Mouse (Mus musculus): ENCODE results near the gene Hvcn1. TPM values are rescaled to one million over a fixed set of nuclear protein-coding genes. Genes with fewer than 3 reads are reported as not detected.
"Not testable (repeated sequence)": the region's sequence is repeated elsewhere in the genome, so short reads cannot be mapped to it uniquely, and the experiment has no call there.

The Hvcn1 gene
- polyA plus RNA-seq, 1 experiment from 2014 or later: 1.7 TPM

DNA sequence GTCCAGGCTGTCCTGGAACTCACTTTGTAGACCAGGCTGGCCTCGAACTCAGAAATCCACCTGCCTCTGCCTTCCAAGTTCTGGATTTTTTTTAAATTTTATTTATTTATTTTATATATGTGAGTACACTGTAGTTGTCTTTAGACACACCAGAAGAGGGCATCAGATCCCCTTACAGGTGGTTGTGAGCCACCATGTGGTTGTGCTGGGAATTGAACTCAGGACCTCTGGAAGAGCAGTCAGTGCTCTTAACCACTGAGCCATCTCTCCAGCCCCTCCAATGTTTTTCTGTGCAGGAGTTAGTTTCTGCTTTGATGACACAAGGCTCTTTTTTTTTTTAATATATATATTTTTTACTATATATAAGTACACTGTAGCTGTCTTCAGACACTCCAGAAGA is 6.2 kb downstream of the Hvcn1 start:
- not testable (repeated sequence) for H3K27me3 ChIP-seq (ENCODE audit: control insufficient read depth, insufficient read depth, low read depth, low read length); ATAC-seq; H3K4me1 ChIP-seq (ENCODE audit: control insufficient read depth, insufficient read depth, low read length); H3K9me3 ChIP-seq (replicated peaks; ENCODE audit: control insufficient read depth, low read length, poor library complexity, severe bottlenecking); H3K27ac ChIP-seq (ENCODE audit: low read length); H3K9ac ChIP-seq (ENCODE audit: low read depth, low read length); H3K36me3 ChIP-seq (ENCODE audit: control insufficient read depth, insufficient read depth, low read length); H3K4me3 ChIP-seq (ENCODE audit: low read depth, low read length); H3K4me2 ChIP-seq (ENCODE audit: low read length)
- WGBS: 100% methylated on average over 1 of the region's 1 CpGs

DNA sequence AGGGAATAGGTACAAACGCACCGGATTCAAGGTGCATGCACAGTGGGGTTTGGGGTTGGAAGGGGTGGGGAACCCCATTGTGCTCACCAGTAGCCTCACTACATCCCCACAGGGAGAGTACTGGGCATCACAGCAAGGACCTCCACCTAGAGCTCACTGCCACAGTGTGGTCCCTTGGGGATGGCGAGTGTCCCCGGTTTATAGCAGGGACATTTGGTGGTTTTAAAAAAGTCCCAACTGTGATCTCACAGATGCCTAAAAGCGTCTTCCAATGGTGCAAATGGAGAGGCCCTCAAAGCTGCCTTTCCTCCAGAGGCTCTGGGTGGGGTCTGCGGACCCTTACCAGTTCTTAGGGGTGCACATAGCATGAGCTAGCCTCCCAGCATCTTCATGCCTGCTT is 7.3 kb downstream of the Hvcn1 start:
- no peaks in the 10 kb centered on the region for H3K36me3 ChIP-seq (ENCODE audit: control insufficient read depth, insufficient read depth, low read length)
- no peaks in the 10 kb centered on the region for H3K9me3 ChIP-seq (replicated peaks; ENCODE audit: control insufficient read depth, low read length, poor library complexity, severe bottlenecking)
- H3K27ac ChIP-seq (ENCODE audit: low read length): no peak overlapping the region
- 93% methylated on average over 6 of the region's 6 CpGs for WGBS
- H3K4me2 ChIP-seq (ENCODE audit: low read length): no peak overlapping the region
- peaks cover 6% of the 10 kb centered on the region for H3K4me1 ChIP-seq (ENCODE audit: control insufficient read depth, insufficient read depth, low read length)
- H3K9ac ChIP-seq (ENCODE audit: low read depth, low read length): no peak overlapping the region
- H3K27me3 ChIP-seq (ENCODE audit: control insufficient read depth, insufficient read depth, low read depth, low read length): no peaks in the 10 kb centered on the region
- ATAC-seq: no peak
- H3K4me3 ChIP-seq (ENCODE audit: low read depth, low read length): no peak overlapping the region

DNA sequence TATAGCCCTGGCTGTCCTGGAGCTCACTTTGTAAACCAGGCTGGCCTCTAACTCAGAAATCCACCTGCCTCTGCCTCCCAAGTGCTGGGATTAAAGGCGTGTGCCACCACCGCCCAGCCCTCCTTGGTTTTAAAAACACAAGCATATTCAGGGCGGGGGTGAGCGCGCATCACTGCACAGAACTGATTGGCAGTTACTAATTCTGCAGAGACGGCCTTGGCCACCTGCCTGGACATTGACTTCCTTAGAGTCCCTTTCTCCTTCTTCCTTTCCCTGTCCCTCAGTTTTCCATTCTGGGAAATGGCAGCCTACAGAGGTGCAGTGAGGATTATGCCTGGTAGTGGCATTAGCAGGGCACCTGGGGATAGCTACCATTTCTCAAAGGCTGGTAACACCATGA is 11.0 kb downstream of the Hvcn1 start:
- H3K27ac ChIP-seq (ENCODE audit: low read length): no peak overlapping the region
- no peak overlapping the region for H3K4me3 ChIP-seq (ENCODE audit: low read depth, low read length)
- H3K4me1 ChIP-seq (ENCODE audit: control insufficient read depth, insufficient read depth, low read length): no peaks in the 10 kb centered on the region
- H3K9ac ChIP-seq (ENCODE audit: low read depth, low read length): no peak overlapping the region
- no peak overlapping the region for H3K4me2 ChIP-seq (ENCODE audit: low read length)
- no peaks in the 10 kb centered on the region for H3K36me3 ChIP-seq (ENCODE audit: control insufficient read depth, insufficient read depth, low read length)
- WGBS: 83% methylated on average over 6 of the region's 6 CpGs
- no peak for ATAC-seq
- no peaks in the 10 kb centered on the region for H3K9me3 ChIP-seq (replicated peaks; ENCODE audit: control insufficient read depth, low read length, poor library complexity, severe bottlenecking)
- H3K27me3 ChIP-seq (ENCODE audit: control insufficient read depth, insufficient read depth, low read depth, low read length): no peaks in the 10 kb centered on the region

DNA sequence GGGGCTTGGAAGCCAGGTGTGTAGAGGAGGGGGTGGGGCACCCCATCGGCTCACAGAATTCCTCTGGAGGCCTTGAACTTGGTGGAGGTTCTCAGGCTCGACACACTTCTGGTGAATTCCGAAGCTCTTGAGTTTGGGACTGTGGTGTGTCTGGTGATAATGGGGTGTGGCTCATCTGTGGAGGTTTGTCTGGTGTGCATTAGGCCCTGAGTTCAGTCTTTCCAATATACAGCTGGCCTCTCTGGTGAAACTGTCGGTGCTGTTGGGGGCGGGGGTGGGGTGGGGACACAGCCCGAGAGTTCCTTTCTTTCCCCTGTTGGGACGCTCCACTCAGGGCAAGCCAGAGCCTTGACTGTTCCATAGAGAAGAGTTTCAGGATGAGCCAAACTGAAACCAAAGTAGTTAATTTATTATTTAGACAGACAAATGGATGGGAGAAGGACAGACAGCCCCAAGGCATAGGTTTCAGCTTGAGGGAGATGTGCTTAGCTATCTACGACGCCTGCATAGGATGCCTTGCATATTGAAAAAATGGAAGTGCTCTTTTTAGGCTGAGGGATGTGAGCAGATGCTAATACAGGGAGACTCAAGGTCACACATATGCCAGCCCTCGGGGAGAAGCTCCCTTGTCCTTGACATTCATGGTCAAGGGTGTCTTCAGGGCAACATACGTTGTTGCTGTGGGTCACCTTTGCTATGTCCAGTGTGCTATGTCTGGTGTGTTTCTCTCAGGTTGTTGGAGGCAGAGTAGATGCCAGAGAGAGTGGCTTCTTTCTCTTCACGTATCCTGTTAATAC is 11.7 kb downstream of the Hvcn1 start:
- no peak for ATAC-seq
- Histone ChIP-seq H3K27me3 (ENCODE audit: control insufficient read depth, insufficient read depth, low read depth, low read length) (no peaks in the 10 kb centered on the region), H3K9ac (ENCODE audit: low read depth, low read length) (no peak overlapping the region), H3K36me3 (ENCODE audit: control insufficient read depth, insufficient read depth, low read length) (no peaks in the 10 kb centered on the region), H3K4me3 (ENCODE audit: low read depth, low read length) (no peak overlapping the region), H3K27ac (ENCODE audit: low read length) (no peak overlapping the region), H3K9me3 (replicated peaks; ENCODE audit: control insufficient read depth, low read length, poor library complexity, severe bottlenecking) (no peaks in the 10 kb centered on the region), H3K4me2 (ENCODE audit: low read length) (no peak overlapping the region), H3K4me1 (ENCODE audit: control insufficient read depth, insufficient read depth, low read length) (no peaks in the 10 kb centered on the region)
- 91% methylated on average over 12 of the region's 12 CpGs for WGBS

DNA sequence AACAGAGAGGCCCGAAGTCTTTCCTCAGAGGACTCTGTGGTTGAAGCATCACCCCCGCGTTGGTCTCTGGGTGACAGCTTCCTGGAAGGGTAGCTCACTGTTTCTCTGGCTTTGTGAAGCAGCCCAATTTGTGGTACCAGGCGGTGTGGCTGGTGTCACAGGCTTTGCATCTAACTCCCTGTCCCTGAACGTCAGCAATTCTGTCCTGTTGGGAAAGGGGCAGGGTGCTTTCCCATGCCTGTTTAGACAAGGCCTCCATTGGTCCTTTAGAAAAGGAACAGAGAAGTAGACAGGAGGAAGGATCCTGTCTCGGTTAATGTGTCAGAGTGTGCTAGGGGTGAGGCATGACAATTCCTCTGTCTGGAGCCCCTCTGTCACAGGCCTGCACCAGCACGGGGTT is 12.3 kb downstream of the Hvcn1 start:
- no peak for ATAC-seq
- Histone ChIP-seq H3K27ac (ENCODE audit: low read length) (no peak overlapping the region), H3K9ac (ENCODE audit: low read depth, low read length) (no peak overlapping the region), H3K36me3 (ENCODE audit: control insufficient read depth, insufficient read depth, low read length) (no peaks in the 10 kb centered on the region), H3K9me3 (replicated peaks; ENCODE audit: control insufficient read depth, low read length, poor library complexity, severe bottlenecking) (no peaks in the 10 kb centered on the region), H3K27me3 (ENCODE audit: control insufficient read depth, insufficient read depth, low read depth, low read length) (no peaks in the 10 kb centered on the region), H3K4me2 (ENCODE audit: low read length) (no peak overlapping the region), H3K4me3 (ENCODE audit: low read depth, low read length) (no peak overlapping the region), H3K4me1 (ENCODE audit: control insufficient read depth, insufficient read depth, low read length) (no peaks in the 10 kb centered on the region)
- WGBS: 83% methylated on average over 7 of the region's 7 CpGs

DNA sequence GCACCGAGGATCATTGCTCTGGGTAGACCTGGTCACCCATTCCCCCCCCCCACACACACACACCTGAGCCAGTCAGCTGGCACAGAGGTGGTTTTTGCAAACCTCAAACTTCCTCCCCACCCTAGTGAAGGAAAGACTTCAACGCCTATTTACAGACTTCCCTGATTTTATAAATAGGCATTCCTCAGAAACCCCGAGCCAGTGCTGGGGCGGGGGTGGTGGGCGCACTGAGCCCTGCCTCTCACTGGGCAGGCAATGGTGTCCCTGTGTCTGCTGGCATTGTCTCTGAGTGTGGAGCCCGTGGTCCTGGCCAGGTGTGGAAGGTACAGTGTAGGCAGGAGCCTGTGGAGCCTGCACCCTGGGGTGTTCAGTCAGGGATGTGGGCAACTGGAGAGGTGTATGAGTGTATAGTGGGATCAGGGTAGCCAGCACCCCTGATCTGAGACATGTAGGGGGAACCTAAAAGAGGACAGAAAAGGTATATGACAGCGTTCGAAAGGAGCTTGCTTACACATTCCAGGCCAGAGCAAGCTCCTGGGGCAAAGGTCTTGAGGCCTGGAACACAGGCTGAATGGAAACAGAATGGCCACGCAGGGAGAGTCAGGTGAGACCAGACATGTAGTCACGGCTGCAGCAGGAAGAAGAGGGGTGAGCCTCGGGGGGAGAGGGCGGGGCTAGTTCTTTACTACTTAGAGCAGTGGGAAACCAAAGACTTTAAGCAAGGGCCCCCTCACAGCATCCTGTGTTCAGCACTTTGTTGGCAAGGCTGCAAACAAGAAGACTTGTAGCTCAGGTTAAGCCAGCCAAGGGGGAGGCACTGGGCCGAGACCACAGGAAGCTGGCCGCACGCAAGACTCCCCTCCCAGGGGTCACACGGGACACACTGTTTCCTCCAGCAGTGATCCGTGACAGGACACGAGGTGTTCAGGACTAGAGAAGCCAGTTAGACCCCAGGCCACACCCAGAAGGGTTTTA is 13.3 kb downstream of the Hvcn1 start:
- Histone ChIP-seq H3K4me2 (ENCODE audit: low read length) (no peak overlapping the region), H3K9ac (ENCODE audit: low read depth, low read length) (no peak overlapping the region), H3K27me3 (ENCODE audit: control insufficient read depth, insufficient read depth, low read depth, low read length) (no peaks in the 10 kb centered on the region), H3K27ac (ENCODE audit: low read length) (no peak overlapping the region), H3K9me3 (replicated peaks; ENCODE audit: control insufficient read depth, low read length, poor library complexity, severe bottlenecking) (no peaks in the 10 kb centered on the region), H3K36me3 (ENCODE audit: control insufficient read depth, insufficient read depth, low read length) (no peaks in the 10 kb centered on the region), H3K4me1 (ENCODE audit: control insufficient read depth, insufficient read depth, low read length) (no peaks in the 10 kb centered on the region), H3K4me3 (ENCODE audit: low read depth, low read length) (no peak overlapping the region)
- 71% methylated on average over 18 of the region's 18 CpGs for WGBS
- ATAC-seq: no peak

DNA sequence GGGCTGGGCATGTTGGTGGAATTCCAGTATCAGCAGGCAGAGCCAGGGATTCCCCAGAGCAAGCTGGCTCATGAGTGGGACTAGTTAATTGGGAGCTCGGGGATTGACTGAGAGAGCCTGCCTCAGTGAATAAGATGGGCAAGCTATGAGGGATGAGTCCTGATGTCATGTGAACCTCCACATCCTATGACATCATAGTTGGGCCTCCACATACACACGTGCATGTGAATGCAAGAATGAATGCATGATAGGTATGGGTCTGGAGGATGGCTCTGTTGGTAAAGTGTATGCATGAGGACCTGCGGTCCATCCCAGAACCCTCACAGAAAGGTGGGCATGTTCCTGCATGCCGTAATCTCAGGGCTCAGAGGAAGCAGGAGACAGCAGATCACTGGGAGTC is 14.5 kb downstream of the Hvcn1 start:
- no peaks in the 10 kb centered on the region for H3K27me3 ChIP-seq (ENCODE audit: control insufficient read depth, insufficient read depth, low read depth, low read length)
- H3K4me3 ChIP-seq (ENCODE audit: low read depth, low read length): no peak overlapping the region
- no peaks in the 10 kb centered on the region for H3K36me3 ChIP-seq (ENCODE audit: control insufficient read depth, insufficient read depth, low read length)
- no peaks in the 10 kb centered on the region for H3K4me1 ChIP-seq (ENCODE audit: control insufficient read depth, insufficient read depth, low read length)
- no peak overlapping the region for H3K4me2 ChIP-seq (ENCODE audit: low read length)
- no peak for ATAC-seq
- H3K9ac ChIP-seq (ENCODE audit: low read depth, low read length): no peak overlapping the region
- no peak overlapping the region for H3K27ac ChIP-seq (ENCODE audit: low read length)
- WGBS: 93% methylated on average over 4 of the region's 4 CpGs
- H3K9me3 ChIP-seq (replicated peaks; ENCODE audit: control insufficient read depth, low read length, poor library complexity, severe bottlenecking): no peaks in the 10 kb centered on the region

DNA sequence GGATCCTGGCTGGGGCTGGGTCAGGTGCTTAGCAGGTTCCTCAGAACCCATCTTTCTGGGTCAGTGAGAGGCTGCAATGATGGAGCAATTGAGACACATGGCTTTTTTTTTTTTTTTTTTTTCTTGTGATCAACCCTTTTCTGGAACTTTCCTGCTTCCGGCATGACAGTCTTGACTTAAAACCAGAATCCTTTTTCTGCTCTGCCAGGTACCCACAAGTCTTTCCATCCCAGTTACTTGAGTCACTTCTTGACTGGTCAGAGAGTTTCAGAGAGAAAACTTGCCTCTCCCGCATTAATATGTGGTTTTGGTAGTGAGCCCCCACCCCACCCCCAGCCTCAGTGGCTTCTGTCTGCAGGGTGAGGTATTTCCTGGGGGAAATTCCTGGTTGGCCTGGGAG is 17.7 kb downstream of the Hvcn1 start:
- no peaks in the 10 kb centered on the region for H3K4me1 ChIP-seq (ENCODE audit: control insufficient read depth, insufficient read depth, low read length)
- no peaks in the 10 kb centered on the region for H3K27me3 ChIP-seq (ENCODE audit: control insufficient read depth, insufficient read depth, low read depth, low read length)
- 97% methylated on average over 2 of the region's 2 CpGs for WGBS
- no peak overlapping the region for H3K9ac ChIP-seq (ENCODE audit: low read depth, low read length)
- no peak overlapping the region for H3K27ac ChIP-seq (ENCODE audit: low read length)
- no peak for ATAC-seq
- no peak overlapping the region for H3K4me2 ChIP-seq (ENCODE audit: low read length)
- no peaks in the 10 kb centered on the region for H3K9me3 ChIP-seq (replicated peaks; ENCODE audit: control insufficient read depth, low read length, poor library complexity, severe bottlenecking)
- no peaks in the 10 kb centered on the region for H3K36me3 ChIP-seq (ENCODE audit: control insufficient read depth, insufficient read depth, low read length)
- no peak overlapping the region for H3K4me3 ChIP-seq (ENCODE audit: low read depth, low read length)

DNA sequence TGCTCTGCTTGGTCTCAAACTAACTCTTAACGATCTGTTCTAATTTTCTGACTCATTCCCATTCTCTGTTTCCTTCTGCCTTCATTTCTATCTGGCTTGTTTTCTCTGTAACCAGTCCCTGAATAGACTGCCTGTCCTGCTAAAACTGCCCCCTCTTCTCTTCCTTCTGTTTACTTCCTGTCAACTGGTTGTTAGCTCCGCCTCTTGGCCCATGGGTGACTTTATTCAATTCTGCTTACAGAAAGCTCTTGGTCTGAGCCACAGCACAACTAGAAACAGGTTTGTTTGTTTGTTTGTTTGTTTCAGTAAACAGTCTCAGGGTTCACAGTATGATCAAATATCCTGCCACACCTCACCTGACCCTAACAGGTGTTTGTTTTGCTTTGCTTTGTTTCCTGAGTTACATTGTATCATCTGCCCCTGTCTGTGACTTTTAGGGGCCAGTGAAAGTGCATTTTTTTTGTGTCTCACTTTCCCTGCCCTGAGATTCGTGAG is 21.7 kb downstream of the Hvcn1 start:
- no peak overlapping the region for H3K27ac ChIP-seq (ENCODE audit: low read length)
- no peak for ATAC-seq
- H3K27me3 ChIP-seq (ENCODE audit: control insufficient read depth, insufficient read depth, low read depth, low read length): no peaks in the 10 kb centered on the region
- no peaks in the 10 kb centered on the region for H3K36me3 ChIP-seq (ENCODE audit: control insufficient read depth, insufficient read depth, low read length)
- H3K4me3 ChIP-seq (ENCODE audit: low read depth, low read length): no peak overlapping the region
- H3K9me3 ChIP-seq (replicated peaks; ENCODE audit: control insufficient read depth, low read length, poor library complexity, severe bottlenecking): no peaks in the 10 kb centered on the region
- no peak overlapping the region for H3K9ac ChIP-seq (ENCODE audit: low read depth, low read length)
- WGBS: 84% methylated on average over 3 of the region's 3 CpGs
- no peak overlapping the region for H3K4me2 ChIP-seq (ENCODE audit: low read length)
- no peaks in the 10 kb centered on the region for H3K4me1 ChIP-seq (ENCODE audit: control insufficient read depth, insufficient read depth, low read length)

Measured in midbrain, embryonic 16.5 days (tissue).